Mouse (Mus musculus) CH12.LX (cell line): ENCODE measurements around the gene Tk1. TPM values are rescaled to one million over a fixed set of nuclear protein-coding genes. Genes with fewer than 3 reads are reported as not detected.

ENCODE experiments used
- DNase-seq: peaks from one replicate; pipeline ENCODE4 v3.0.0-alpha.2; 2013; ENCODE audit errors: extremely low read depth
- H3K27ac ChIP-seq: 2 replicates; pipeline ENCODE4 v1.5.1; 2012; ENCODE audit warnings: low read depth, mild to moderate bottlenecking, control low read depth, moderate library complexity; ENCODE audit not compliant: insufficient read depth
- H3K27me3 ChIP-seq: replicated peaks from 2 replicates; pipeline ENCODE3; 2012; ENCODE audit warnings: inconsistent platforms
- H3K36me3 ChIP-seq, 2 experiments: replicated peaks in 1 of 2; 2 replicates each; pipeline versions ENCODE3 to v1.6.1; 2012; ENCODE audit warnings: inconsistent platforms in 1 of 2, low read length in 1 of 2, mild to moderate bottlenecking in 1 of 2, mixed read lengths in 1 of 2, moderate library complexity in 1 of 2; ENCODE audit not compliant: control insufficient read depth in 1 of 2, insufficient read depth in 1 of 2
- H3K4me1 ChIP-seq, 2 experiments: 2 replicates each; pipeline ENCODE4 v1.6.1; 2012; ENCODE audit warnings: inconsistent platforms in 1 of 2, moderate library complexity in 1 of 2; ENCODE audit not compliant: insufficient read depth in 2 of 2, control insufficient read depth in 1 of 2
- H3K4me2 ChIP-seq: 2 replicates; pipeline ENCODE4 v1.6.1; 2012; ENCODE audit warnings: low read depth, mild to moderate bottlenecking, control low read depth; ENCODE audit not compliant: poor library complexity, insufficient read depth, severe bottlenecking
- H3K4me3 ChIP-seq, 3 experiments: fragments of 150-350 bp in 1 of 3; sonication (generic) in 1 of 3; replicated peaks in 1 of 3; 2 replicates each; pipeline versions ENCODE3 to v1.5.1; 2011 to 2012; ENCODE audit warnings: low read depth in 2 of 3, low read length in 2 of 3, mild to moderate bottlenecking in 2 of 3, moderate library complexity in 2 of 3, control low read depth in 1 of 3, improper control_type of control experiment in 1 of 3, inconsistent platforms in 1 of 3, mixed read lengths in 1 of 3; ENCODE audit not compliant: poor library complexity in 1 of 3
- H3K79me2 ChIP-seq: replicated peaks from 2 replicates; pipeline ENCODE4 v1.6.1; 2012; ENCODE audit warnings: mild to moderate bottlenecking, moderate library complexity; ENCODE audit not compliant: control insufficient read depth, poor library complexity, insufficient read depth, severe bottlenecking; ENCODE audit errors: extremely low read depth
- H3K9ac ChIP-seq: 2 replicates; pipeline ENCODE4 v1.6.1; 2012; ENCODE audit warnings: low read depth, mild to moderate bottlenecking, control low read depth, moderate library complexity; ENCODE audit not compliant: insufficient read depth
- H3K9me3 ChIP-seq: replicated peaks from 2 replicates; pipeline ENCODE3; 2012; ENCODE audit warnings: low read length, inconsistent platforms, mixed read lengths
- BHLHE40 ChIP-seq: IDR thresholded peaks from 2 replicates; pipeline ENCODE4 v1.6.1; 2011; ENCODE audit warnings: mild to moderate bottlenecking, low read depth, low read length, improper control_type of control experiment
- CHD2 ChIP-seq: IDR thresholded peaks from 2 replicates; pipeline ENCODE4 v1.6.1; 2011; ENCODE audit warnings: low read length, improper control_type of control experiment
- CTCF ChIP-seq, 2 experiments: IDR thresholded peaks in 1 of 2; conservative IDR thresholded peaks in 1 of 2; 2 replicates each; pipeline ENCODE4 v1.5.1; 2011 to 2012; ENCODE audit warnings: low read depth in 2 of 2, low read length in 2 of 2, improper control_type of control experiment in 1 of 2, inconsistent platforms in 1 of 2, mild to moderate bottlenecking in 1 of 2, moderate library complexity in 1 of 2
- ELF1 ChIP-seq: IDR thresholded peaks from 2 replicates; pipeline ENCODE4 v1.6.1; 2014; ENCODE audit warnings: low read depth, mild to moderate bottlenecking, inconsistent platforms, low read length, improper control_type of control experiment
- EP300 ChIP-seq: IDR thresholded peaks from 2 replicates; pipeline ENCODE4 v1.6.1; 2011; ENCODE audit warnings: low read length, improper control_type of control experiment
- ETS1 ChIP-seq: conservative IDR thresholded peaks from 2 replicates; pipeline ENCODE4 v1.6.1; 2012; ENCODE audit warnings: low read depth, mild to moderate bottlenecking, inconsistent platforms, low read length, improper control_type of control experiment, moderate library complexity
- HCFC1 ChIP-seq: IDR thresholded peaks from 2 replicates; pipeline ENCODE4 v1.6.1; 2012; ENCODE audit warnings: low read depth, mild to moderate bottlenecking, inconsistent platforms, low read length, improper control_type of control experiment
- JUN ChIP-seq: IDR thresholded peaks from 2 replicates; pipeline ENCODE4 v1.6.1; 2011; ENCODE audit warnings: low read depth, mild to moderate bottlenecking, low read length, improper control_type of control experiment, moderate library complexity; ENCODE audit not compliant: insufficient read depth
- JUND ChIP-seq: conservative IDR thresholded peaks from 2 replicates; pipeline ENCODE4 v1.6.1; 2011; ENCODE audit warnings: low read depth, low read length, improper control_type of control experiment
- KAT2A ChIP-seq: IDR thresholded peaks from 2 replicates; pipeline ENCODE4 v1.6.1; 2012; ENCODE audit warnings: low read length, improper control_type of control experiment, inconsistent platforms; ENCODE audit not compliant: insufficient replicate concordance
- MAFK ChIP-seq: IDR thresholded peaks from 2 replicates; pipeline ENCODE4 v1.6.1; 2011; ENCODE audit warnings: low read length, improper control_type of control experiment; ENCODE audit not compliant: insufficient replicate concordance
- MAX ChIP-seq: IDR thresholded peaks from 2 replicates; pipeline ENCODE4 v1.6.1; 2011; ENCODE audit warnings: low read length, improper control_type of control experiment
- MAZ ChIP-seq: IDR thresholded peaks from 2 replicates; pipeline ENCODE4 v1.6.1; 2012; ENCODE audit warnings: low read depth, mild to moderate bottlenecking, inconsistent platforms, low read length, improper control_type of control experiment, moderate library complexity
- MYC ChIP-seq: IDR thresholded peaks from 2 replicates; pipeline ENCODE4 v1.6.1; 2011; ENCODE audit warnings: low read depth, mild to moderate bottlenecking, improper control_type of control experiment, low read length
- NELFE ChIP-seq: IDR thresholded peaks from 2 replicates; pipeline ENCODE4 v1.6.1; 2011; ENCODE audit warnings: low read depth, low read length, improper control_type of control experiment
- NRF1 ChIP-seq: IDR thresholded peaks from 2 replicates; pipeline ENCODE4 v1.6.1; 2014; ENCODE audit warnings: low read depth, mild to moderate bottlenecking, inconsistent platforms, low read length, improper control_type of control experiment, moderate library complexity
- POLR2A ChIP-seq: IDR thresholded peaks from 2 replicates; pipeline ENCODE4 v1.6.1; 2011; ENCODE audit warnings: low read depth, mild to moderate bottlenecking, improper control_type of control experiment, low read length
- SIN3A ChIP-seq: IDR thresholded peaks from 2 replicates; pipeline ENCODE4 v1.6.1; 2012; ENCODE audit warnings: low read length, improper control_type of control experiment, inconsistent platforms
- SMC3 ChIP-seq: IDR thresholded peaks from 2 replicates; pipeline ENCODE4 v1.6.1; 2011; ENCODE audit warnings: low read depth, low read length, improper control_type of control experiment
- TBP ChIP-seq: conservative IDR thresholded peaks from 2 replicates; pipeline ENCODE4 v1.6.1; 2011; ENCODE audit warnings: low read depth, low read length, improper control_type of control experiment
- TCF12 ChIP-seq: IDR thresholded peaks from 2 replicates; pipeline ENCODE4 v1.6.1; 2014; ENCODE audit warnings: low read depth, mild to moderate bottlenecking, inconsistent platforms, low read length, improper control_type of control experiment
- UBTF ChIP-seq: IDR thresholded peaks from 2 replicates; pipeline ENCODE4 v1.6.1; 2012; ENCODE audit warnings: low read depth, mild to moderate bottlenecking, inconsistent platforms, low read length, improper control_type of control experiment, moderate library complexity
- USF1 ChIP-seq: IDR thresholded peaks from 2 replicates; pipeline ENCODE4 v1.6.1; 2014; ENCODE audit warnings: low read depth, mild to moderate bottlenecking, inconsistent platforms, low read length, improper control_type of control experiment
- USF2 ChIP-seq: conservative IDR thresholded peaks from 2 replicates; pipeline ENCODE4 v1.6.1; 2011; ENCODE audit warnings: low read depth, low read length, improper control_type of control experiment
- ZC3H11A ChIP-seq: IDR thresholded peaks from 2 replicates; pipeline ENCODE4 v1.6.1; 2012; ENCODE audit warnings: low read depth, mild to moderate bottlenecking, inconsistent platforms, low read length, improper control_type of control experiment
- ZKSCAN1 ChIP-seq: IDR thresholded peaks from 2 replicates; pipeline ENCODE4 v1.6.1; 2012; ENCODE audit warnings: low read depth, inconsistent platforms, low read length, improper control_type of control experiment, borderline replicate concordance
- ZMIZ1 ChIP-seq: IDR thresholded peaks from 2 replicates; pipeline ENCODE4 v1.6.1; 2012; ENCODE audit warnings: low read depth, mild to moderate bottlenecking, inconsistent platforms, low read length, improper control_type of control experiment
- ZNF384 ChIP-seq: IDR thresholded peaks from 2 replicates; pipeline ENCODE4 v1.6.1; 2012; ENCODE audit warnings: low read depth, low read length, improper control_type of control experiment, inconsistent platforms
- dilution Hi-C: fragments of 300-500 bp; cut with MboI; formaldehyde crosslinking; loops from 2 replicates; pipeline ENCODE4 v1.14.3; 2020; ENCODE audit warnings: low sequenced_read_pairs; ENCODE audit not compliant: extremely low pct_unique_long_range_greater_than_20kb, extremely low pct_ligation_motif_present
- in situ Hi-C: fragments of 300-500 bp; cut with MboI; formaldehyde crosslinking; loops from 3 replicates; pipeline ENCODE4 v1.14.3; 2019; ENCODE audit warnings: low sequenced_read_pairs, low pct_ligation_motif_present, low pct_unique_long_range_greater_than_20kb, mixed read lengths
- polyA plus RNA-seq: library from polyadenylated mRNA; unstranded; fragments of >175 nt; gene quantifications from 2 replicates; pipeline ENCODE4 v1.2.1, GENCODE M21; 2012; ENCODE audit warnings: low read depth; ENCODE audit not compliant: insufficient read length
- total RNA-seq, 2 experiments: library from RNA; depleted of rRNA; stranded (reverse); fragments of 300-350 nt in 1 of 2; fragments of >200 nt in 1 of 2; gene quantifications; 2 replicates each; pipeline ENCODE4 v1.2.3; 2012 to 2014

The Tk1 gene
- total and polyA plus RNA-seq, 3 experiments: 146 to 235 (median 179) TPM

DNA sequence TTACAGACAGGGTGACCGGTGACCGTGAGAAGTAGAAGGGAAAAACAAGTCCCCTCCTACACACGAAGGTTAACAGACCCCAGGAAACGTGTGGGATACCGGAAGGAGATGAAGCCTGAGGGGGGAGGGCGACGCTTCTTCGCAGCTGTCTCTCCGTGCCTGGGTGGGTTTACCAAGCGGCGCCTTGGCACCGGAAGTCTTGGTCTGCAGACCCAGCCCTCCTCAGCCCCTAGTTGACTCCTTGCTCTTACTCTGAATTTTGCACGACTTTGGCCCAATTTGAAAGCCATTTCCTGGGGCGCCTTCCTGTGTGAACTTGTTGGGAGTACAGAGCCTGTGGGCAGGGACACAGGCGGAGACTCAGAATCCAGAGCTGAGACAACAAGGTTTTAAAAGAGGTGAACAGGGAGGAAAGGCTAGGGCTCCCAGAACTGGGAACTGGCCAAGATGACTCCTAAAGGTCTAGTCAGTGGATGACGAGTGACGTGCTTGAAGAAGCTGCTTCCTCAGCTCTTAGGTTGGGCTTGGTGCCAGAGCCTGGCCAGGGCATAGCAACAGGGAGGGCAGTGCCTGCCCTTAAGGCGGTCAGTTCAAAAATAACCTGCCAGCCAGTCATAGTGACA lies 44.6 kb downstream of the Tk1 start:
- H3K9me3 ChIP-seq: no peaks in the 10 kb centered on the region
- H3K27me3 ChIP-seq: no peaks in the 10 kb centered on the region
- DNase-seq: no peak
- peaks cover 14 to 46% of the 10 kb centered on the region in 2 experiments for H3K36me3 ChIP-seq
- peak overlapping the region; percentile 41 for H3K4me2 ChIP-seq
- H3K4me1 ChIP-seq: peaks cover 8 to 57% of the 10 kb centered on the region in 2 experiments; a peak in 3 of 4 replicates
- no peaks in the 10 kb centered on the region for H3K79me2 ChIP-seq
- TF ChIP-seq TCF12 (no peak; the same call in 1 of the 2 replicates), JUN (no peak), ETS1 (peak; percentile 31; the same call in 1 of the 2 replicates), NRF1 (no peak), BHLHE40 (0 out of 2 replicates have a peak, but pooled peaks have one; percentile 18), ZC3H11A (no peak), KAT2A (no peak), CTCF (conservative IDR thresholded peaks at IDR 0.05 in 1 of 2, IDR thresholded peaks at IDR 0.05 in 1 of 2; ENCODE audit: low read depth in 2 of 2, low read length in 2 of 2) (0 out of 4 replicates have a peak, but pooled peaks of 1 of the 2 experiments have one; percentile 0), CHD2 (0 out of 2 replicates have a peak, but pooled peaks have one; percentile 17), ZMIZ1 (0 out of 2 replicates have a peak, but pooled peaks have one; percentile 2), ELF1 (peak; percentile 74), HCFC1 (no peak), SMC3 (no peak), USF1 (no peak)
- H3K9ac ChIP-seq: peak overlapping the region; percentile 19
- H3K27ac ChIP-seq: peak overlapping the region; percentile 50
- in situ Hi-C loops: no loop called here
- dilution Hi-C loops: no loop called here
- H3K4me3 ChIP-seq: peak overlapping the region; percentile 31 to 94 (median 71)

DNA sequence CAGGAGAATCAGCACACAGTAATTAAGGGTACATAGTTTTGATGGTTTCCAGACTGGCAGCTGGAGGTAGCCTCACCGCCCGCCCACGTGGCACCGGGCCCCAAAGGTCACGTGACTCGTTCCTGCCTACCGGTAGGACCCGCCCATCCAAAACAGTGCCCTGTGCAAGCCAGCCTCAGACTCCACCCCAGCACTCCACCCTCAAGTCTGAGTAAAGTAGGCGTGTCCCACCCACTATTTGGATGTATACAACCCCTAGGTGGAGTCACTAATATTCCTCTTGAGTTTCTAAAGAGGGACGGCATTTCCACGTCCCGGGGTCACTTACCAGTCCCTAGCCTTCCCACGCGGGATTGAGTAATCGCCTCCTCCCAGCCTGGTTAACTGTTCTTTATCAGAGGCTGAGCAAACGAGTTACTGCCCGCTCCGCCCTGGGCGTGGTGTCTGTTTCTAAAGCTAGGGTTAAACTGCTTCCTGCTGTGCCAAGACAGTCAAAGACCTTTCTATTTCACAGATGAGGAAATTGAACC lies 45.2 kb downstream of the Tk1 start:
- Histone ChIP-seq H3K79me2 (no peaks in the 10 kb centered on the region), H3K4me1 (peaks cover 8 to 60% of the 10 kb centered on the region in 2 experiments; a peak in 3 of 4 replicates), H3K4me2 (peak overlapping the region; percentile 75), H3K27ac (peak overlapping the region; percentile 50), H3K27me3 (no peaks in the 10 kb centered on the region), H3K36me3 (peaks cover 21 to 49% of the 10 kb centered on the region in 2 experiments), H3K9ac (peak overlapping the region; percentile 33; the same call in 1 of the 2 replicates), H3K9me3 (no peaks in the 10 kb centered on the region), H3K4me3 (peak overlapping the region; percentile 68 to 94 (median 71))
- dilution Hi-C loops (no loop called here), in situ Hi-C loops (no loop called here)
- peak; percentile 99 for DNase-seq
- TF ChIP-seq POLR2A (peak; percentile 53), EP300 (peak; percentile 6; the same call in 1 of the 2 replicates), ETS1 (0 out of 2 replicates have a peak, but pooled peaks have one; percentile 4), ZC3H11A (no peak), ZNF384 (no peak), TCF12 (peak; percentile 52; the same call in 1 of the 2 replicates), ZKSCAN1 (no peak), USF1 (peak; percentile 99), HCFC1 (peak; percentile 35; the same call in 1 of the 2 replicates), CTCF (conservative IDR thresholded peaks at IDR 0.05 in 1 of 2, IDR thresholded peaks at IDR 0.05 in 1 of 2; ENCODE audit: low read depth in 2 of 2, low read length in 2 of 2) (0 out of 4 replicates have a peak, but pooled peaks of 1 of the 2 experiments have one; percentile 23), UBTF (no peak), MAX (peak; percentile 99), ELF1 (no peak; the same call in 1 of the 2 replicates), SIN3A (peak; percentile 73; the same call in 1 of the 2 replicates), ZMIZ1 (0 out of 2 replicates have a peak, but pooled peaks have one; percentile 26), BHLHE40 (peak; percentile 96), NRF1 (peak; percentile 42; the same call in 1 of the 2 replicates), NELFE (peak; percentile 47), USF2 (peak; percentile 100), TBP (no peak), MAFK (no peak), MAZ (no peak), JUND (no peak), MYC (peak; percentile 91)
